Mouse (Mus musculus) lung, embryonic 14.5 days (tissue): ENCODE results near the gene Cfd. TPM values are rescaled to one million over a fixed set of nuclear protein-coding genes. Genes with fewer than 3 reads are reported as not detected.
A peak's percentile ranks its signal among the peaks of the same experiment; 100 is the strongest.

ENCODE experiments used
- ATAC-seq: fragments of 200-750 bp; cut with Nextera tagmentation; 2 replicates; pipeline ENCODE4 v1.8.0; 2017; ENCODE audit warnings: mild to moderate bottlenecking, moderate TSS enrichment, moderate library complexity; ENCODE audit not compliant: insufficient read depth
- DNase-seq: peaks from one replicate; pipeline ENCODE4 v3.0.0-alpha.2; 2015
- H3K27ac ChIP-seq: fragments of 300-500 bp; sonication (generic); 2 replicates; pipeline ENCODE4 v1.5.1; 2014; ENCODE audit warnings: low read depth, mild to moderate bottlenecking, moderate library complexity
- H3K27me3 ChIP-seq: fragments of 300-500 bp; sonication (generic); 2 replicates; pipeline ENCODE4 v1.6.1; 2014; ENCODE audit warnings: low read length, control low read depth; ENCODE audit not compliant: insufficient read depth
- H3K36me3 ChIP-seq: fragments of 300-500 bp; sonication (generic); 2 replicates; pipeline ENCODE4 v1.6.1; 2014; ENCODE audit warnings: control low read depth; ENCODE audit not compliant: insufficient read depth
- H3K4me1 ChIP-seq: fragments of 300-500 bp; sonication (generic); 2 replicates; pipeline ENCODE4 v1.6.1; 2014; ENCODE audit warnings: antibody characterized with exemption, control low read depth; ENCODE audit not compliant: insufficient read depth
- H3K4me2 ChIP-seq: fragments of 300-500 bp; sonication (generic); 2 replicates; pipeline ENCODE4 v1.6.1; 2014; ENCODE audit warnings: mild to moderate bottlenecking
- H3K4me3 ChIP-seq: fragments of 300-500 bp; sonication (generic); 2 replicates; pipeline ENCODE4 v1.5.1; 2014; ENCODE audit warnings: low read depth, low read length
- H3K9ac ChIP-seq: fragments of 300-500 bp; sonication (generic); 2 replicates; pipeline ENCODE4 v1.6.1; 2014
- H3K9me3 ChIP-seq: fragments of 300-500 bp; sonication (generic); 2 replicates; pipeline ENCODE4 v1.6.1; 2016; ENCODE audit warnings: low read depth, low read length, control low read depth
- CTCF ChIP-seq: IDR thresholded peaks from 2 replicates; pipeline ENCODE4 v1.5.1; 2016; ENCODE audit warnings: antibody characterized with exemption, low read depth
- WGBS: fragments of 180-500 bp; shearing (Covaris S2); extraction: QIAGEN DNeasy Blood & Tissue Kit; methylation state at CpG from one replicate; pipeline ENCODE4 v1.1.7; 2014; 5-methylcytosine and 5-hydroxymethylcytosine counted together
- polyA plus RNA-seq: library from polyadenylated mRNA; unstranded; fragments of >200 nt; fragmentation: Nextera tagmentation; extraction: Ambion mirVana; gene quantifications from 2 replicates; pipeline ENCODE4 v1.2.1, GENCODE M21; 2014

The Cfd gene
- polyA plus RNA-seq, 1 experiment from 2014 or later = not detected

DNA sequence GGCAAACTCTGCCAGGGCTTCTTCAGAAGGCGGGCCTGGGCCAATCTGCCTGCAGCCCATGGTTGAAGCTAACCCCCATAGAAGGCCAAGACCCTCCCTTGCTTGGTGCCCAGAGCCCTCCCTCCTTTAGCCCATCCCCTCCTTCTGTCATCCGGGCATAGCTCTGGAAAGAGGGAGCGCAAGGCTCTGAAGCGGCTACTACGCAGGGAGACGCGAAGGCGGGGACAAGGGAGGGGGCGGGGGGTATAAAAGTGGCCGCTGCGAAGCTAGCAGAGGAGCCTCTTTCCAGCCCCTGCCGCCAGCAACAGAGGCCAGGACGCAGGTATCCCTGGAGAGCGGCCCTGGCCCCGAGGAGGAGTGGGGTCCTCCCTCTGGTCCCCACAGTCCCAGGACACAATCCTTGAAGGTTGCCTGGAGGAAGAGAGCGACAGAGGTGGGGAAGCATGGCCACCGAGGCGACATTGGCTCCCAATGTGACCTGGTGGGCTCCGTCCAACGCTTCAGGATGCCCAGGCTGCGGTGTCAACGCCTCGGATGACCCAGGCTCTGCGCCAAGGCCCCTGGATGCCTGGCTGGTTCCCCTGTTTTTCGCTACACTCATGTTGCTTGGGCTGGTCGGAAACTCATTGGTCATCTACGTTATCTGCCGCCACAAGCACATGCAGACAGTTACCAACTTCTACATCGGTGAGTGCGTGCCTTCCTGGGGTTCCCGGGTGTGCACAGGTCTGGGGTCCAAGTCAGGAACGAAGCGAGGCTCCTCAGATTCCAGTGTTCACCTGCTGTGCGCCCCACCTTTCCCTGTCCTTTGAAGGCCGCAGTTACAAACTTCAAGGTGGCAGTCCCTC, 27.8 kb downstream of the Cfd start:
- Histone ChIP-seq H3K4me2 (peak overlapping the region; percentile 97), H3K9me3 (no peaks in the 10 kb centered on the region), H3K36me3 (no peaks in the 10 kb centered on the region), H3K27me3 (peaks cover 61% of the 10 kb centered on the region), H3K4me1 (peaks cover 5% of the 10 kb centered on the region; the same call in 1 of the 2 replicates), H3K9ac (peak overlapping the region; percentile 10), H3K27ac (no peak overlapping the region), H3K4me3 (peak overlapping the region; percentile 84)
- WGBS = 7% methylated on average over 35 of the region's 35 CpGs
- ATAC-seq (no peak; the same call in 1 of the 2 replicates), DNase-seq (peak; percentile 51)
- no peak for TF ChIP-seq CTCF

DNA sequence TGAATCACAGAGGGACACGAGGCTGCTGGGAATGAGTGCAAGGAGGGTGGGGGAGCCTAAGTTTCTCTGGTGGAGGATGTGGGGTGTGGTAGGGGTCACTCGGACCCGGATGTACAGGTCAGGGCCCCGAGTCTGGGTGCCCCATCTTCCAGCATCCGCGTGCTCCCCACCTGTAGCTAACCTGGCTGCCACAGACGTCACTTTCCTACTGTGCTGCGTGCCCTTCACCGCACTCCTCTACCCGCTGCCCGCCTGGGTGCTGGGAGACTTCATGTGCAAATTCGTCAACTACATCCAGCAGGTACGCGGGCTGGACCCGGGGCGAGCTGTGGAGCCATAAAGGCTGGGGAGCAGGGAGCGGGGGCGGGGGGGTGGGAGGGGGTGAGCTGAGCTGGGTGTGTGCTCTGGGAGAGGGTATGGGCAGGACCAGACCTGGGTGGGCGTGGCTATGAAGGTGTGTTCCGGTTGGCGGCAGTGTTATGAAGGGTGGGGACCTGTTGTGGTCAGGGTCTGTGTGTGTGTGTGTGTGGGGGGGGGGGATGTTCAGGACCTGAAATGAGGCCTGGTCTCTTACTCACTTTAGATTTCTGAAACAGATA, 28.7 kb downstream of the Cfd start:
- peaks cover 5% of the 10 kb centered on the region; the same call in 1 of the 2 replicates for H3K4me1 ChIP-seq
- no peaks in the 10 kb centered on the region for H3K9me3 ChIP-seq
- H3K4me2 ChIP-seq = peak overlapping the region; percentile 48
- H3K36me3 ChIP-seq = no peaks in the 10 kb centered on the region
- peak overlapping the region; percentile 23 for H3K9ac ChIP-seq
- H3K27ac ChIP-seq = no peak overlapping the region
- ATAC-seq (no peak), DNase-seq (no peak)
- H3K27me3 ChIP-seq = peaks cover 61% of the 10 kb centered on the region
- no peak for TF ChIP-seq CTCF
- 4% methylated on average over 21 of the region's 21 CpGs for WGBS
- H3K4me3 ChIP-seq = peak overlapping the region; percentile 22

DNA sequence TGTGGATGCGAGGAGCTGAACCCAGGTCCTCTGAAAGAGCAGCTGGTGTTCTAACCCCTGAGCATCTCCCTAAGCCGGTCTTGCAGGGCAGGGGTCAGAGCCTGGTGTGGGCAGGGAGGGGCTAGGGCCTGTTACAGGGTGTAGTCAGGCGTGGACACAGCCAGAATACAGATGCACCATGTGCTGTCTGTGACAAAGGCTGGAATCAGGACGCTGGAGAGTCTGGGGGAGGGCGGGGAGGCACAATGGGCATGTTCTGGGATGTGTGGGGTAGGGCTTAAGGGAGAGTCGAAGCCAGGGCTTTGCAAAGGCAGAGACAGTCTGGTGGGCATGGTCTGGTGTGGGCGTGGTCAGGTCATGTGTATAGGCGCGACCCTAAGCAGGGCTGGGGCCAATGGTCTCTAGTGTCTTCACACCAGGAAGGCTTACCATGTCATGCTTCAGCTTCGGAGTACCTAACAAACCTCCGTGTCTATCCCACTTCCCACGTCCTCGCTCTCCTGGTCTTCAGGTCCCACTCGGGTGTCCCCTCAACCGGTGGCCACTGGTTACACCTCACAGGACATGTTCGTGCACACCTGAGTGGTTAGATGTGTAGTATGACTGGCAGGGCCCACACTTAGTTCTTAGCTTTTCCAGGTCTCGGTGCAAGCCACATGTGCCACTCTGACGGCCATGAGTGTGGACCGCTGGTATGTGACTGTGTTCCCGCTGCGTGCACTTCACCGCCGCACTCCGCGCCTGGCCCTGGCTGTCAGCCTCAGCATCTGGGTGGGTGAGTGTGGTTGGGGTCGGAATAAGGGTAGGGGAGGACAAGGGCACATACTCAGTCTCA, 29.6 kb downstream of the Cfd start:
- no peak overlapping the region for H3K27ac ChIP-seq
- no peaks in the 10 kb centered on the region for H3K36me3 ChIP-seq
- no peaks in the 10 kb centered on the region for H3K9me3 ChIP-seq
- ATAC-seq (no peak), DNase-seq (no peak)
- H3K4me2 ChIP-seq = peak overlapping the region; percentile 55; the same call in 1 of the 2 replicates
- peak overlapping the region; percentile 28 for H3K4me3 ChIP-seq
- TF ChIP-seq CTCF = no peak
- peaks cover 61% of the 10 kb centered on the region for H3K27me3 ChIP-seq
- H3K4me1 ChIP-seq = peaks cover 5% of the 10 kb centered on the region; the same call in 1 of the 2 replicates
- H3K9ac ChIP-seq = no peak overlapping the region
- WGBS = 17% methylated on average over 26 of the region's 26 CpGs

- ATAC-seq = no peak
- H3K36me3 ChIP-seq = no peaks in the 10 kb centered on the region
- peak within 1 kb of the TSS; percentile 55 for H3K4me2 ChIP-seq
- no peak for TF ChIP-seq CTCF
- H3K9ac ChIP-seq = peak within 1 kb of the TSS; percentile 34; the same call in 1 of the 2 replicates
- 4% methylated on average over 39 of the region's 41 CpGs for WGBS
- H3K27me3 ChIP-seq = peaks cover 61% of the 10 kb centered on the region
- no peaks in the 10 kb centered on the region for H3K9me3 ChIP-seq
- no peak within 1 kb of the TSS for H3K27ac ChIP-seq
- no peak for DNase-seq
- H3K4me1 ChIP-seq = peaks cover 2% of the 10 kb centered on the region; the same call in 1 of the 2 replicates
- peak within 1 kb of the TSS; percentile 28 for H3K4me3 ChIP-seq
These were observed 30.4 kb downstream of the Cfd start, which contains the start of gene R3hdm4 for GRCm38 (mm10) chr10:79920958-79921535. R3hdm4 (minus strand) TSS chr10:79921208.

- 2% methylated on average over 34 of the region's 34 CpGs for WGBS
- no peaks in the 10 kb centered on the region for H3K36me3 ChIP-seq
- H3K27ac ChIP-seq = no peak overlapping the region
- peak overlapping the region; percentile 34; the same call in 1 of the 2 replicates for H3K9ac ChIP-seq
- DNase-seq = peak; percentile 48
- H3K4me1 ChIP-seq = no peaks in the 10 kb centered on the region; the same call in 1 of the 2 replicates
- TF ChIP-seq CTCF = no peak
- no peak for ATAC-seq
- peak overlapping the region; percentile 55 for H3K4me2 ChIP-seq
- H3K27me3 ChIP-seq = peaks cover 61% of the 10 kb centered on the region
- H3K9me3 ChIP-seq = no peaks in the 10 kb centered on the region
- H3K4me3 ChIP-seq = peak overlapping the region; percentile 28
These were observed 30.9 kb downstream of the Cfd start for GRCm38 (mm10) chr10:79921572-79921971.

GRCm38 (mm10) chr10:79924998-79925784, 34.5 kb downstream of the Cfd start:
- Histone ChIP-seq H3K4me2 (peak overlapping the region; percentile 98), H3K36me3 (no peaks in the 10 kb centered on the region), H3K4me1 (peaks cover 8% of the 10 kb centered on the region), H3K27me3 (peaks cover 33% of the 10 kb centered on the region), H3K4me3 (peak overlapping the region; percentile 94; the same call in 1 of the 2 replicates), H3K9ac (no peak overlapping the region), H3K9me3 (no peaks in the 10 kb centered on the region), H3K27ac (no peak overlapping the region)
- peak; percentile 100 for TF ChIP-seq CTCF
- no peak; the same call in 1 of the 2 replicates for ATAC-seq
- WGBS = 11% methylated on average over 29 of the region's 29 CpGs
- peak; percentile 95 for DNase-seq
